Mouse (Mus musculus): ENCODE data around the gene Hist1h2be. TPM values are rescaled to one million over a fixed set of nuclear protein-coding genes. Genes with fewer than 3 reads are reported as not detected.
"Not testable (repeated sequence)": the region's sequence is repeated elsewhere in the genome, so short reads cannot be mapped to it uniquely, and the experiment has no call there.

Gene Hist1h2be
- polyA plus RNA-seq, 1 experiment from 2014 or later = 3.6 TPM

DNA sequence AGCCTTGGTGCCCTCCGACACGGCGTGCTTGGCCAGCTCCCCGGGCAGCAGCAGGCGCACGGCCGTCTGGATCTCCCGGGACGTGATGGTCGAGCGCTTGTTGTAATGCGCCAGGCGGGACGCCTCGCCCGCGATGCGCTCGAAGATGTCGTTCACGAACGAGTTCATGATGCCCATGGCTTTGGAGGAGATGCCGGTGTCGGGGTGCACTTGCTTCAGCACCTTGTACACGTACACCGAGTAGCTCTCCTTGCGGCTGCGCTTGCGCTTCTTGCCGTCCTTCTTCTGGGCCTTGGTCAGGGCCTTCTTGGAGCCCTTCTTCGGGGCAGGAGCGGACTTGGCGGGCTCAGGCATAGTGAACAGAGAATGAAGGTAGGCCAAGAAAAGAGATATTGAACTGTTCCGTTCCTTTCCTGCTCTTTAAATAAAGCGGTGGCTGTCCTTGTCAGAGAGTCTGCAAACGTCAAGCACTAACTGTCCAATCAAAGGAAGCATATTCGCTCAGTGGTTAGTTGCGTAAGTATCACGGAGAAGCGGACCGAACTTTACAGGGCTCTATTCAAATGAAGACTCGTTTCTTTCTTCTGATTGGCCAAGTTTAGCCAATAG lies 77.8 kb downstream of the Hist1h2be start, which contains the start of gene Hist1h2bh:
Gene Hist1h2bh, minus strand, starts transcription at position 394 of the 609 bp plus-strand sequence.
- ATAC-seq (ENCODE audit: insufficient number of reproducible peaks, low FRiP score, low TSS enrichment, low read depth) = peak; percentile 93
- H3K27me3 ChIP-seq; H3K9me3 ChIP-seq (replicated peaks); H3K36me3 ChIP-seq; H3K4me1 ChIP-seq: not testable (repeated sequence)
- Histone ChIP-seq H3K4me3 (replicated peaks) (peak within 1 kb of the TSS; percentile 50), H3K9ac (peak within 1 kb of the TSS; percentile 39), H3K27ac (replicated peaks) (peak within 1 kb of the TSS; percentile 95), H3K4me2 (replicated peaks) (peak within 1 kb of the TSS; percentile 70)
- WGBS = under 1% methylated on average over 38 of the region's 42 CpGs

DNA sequence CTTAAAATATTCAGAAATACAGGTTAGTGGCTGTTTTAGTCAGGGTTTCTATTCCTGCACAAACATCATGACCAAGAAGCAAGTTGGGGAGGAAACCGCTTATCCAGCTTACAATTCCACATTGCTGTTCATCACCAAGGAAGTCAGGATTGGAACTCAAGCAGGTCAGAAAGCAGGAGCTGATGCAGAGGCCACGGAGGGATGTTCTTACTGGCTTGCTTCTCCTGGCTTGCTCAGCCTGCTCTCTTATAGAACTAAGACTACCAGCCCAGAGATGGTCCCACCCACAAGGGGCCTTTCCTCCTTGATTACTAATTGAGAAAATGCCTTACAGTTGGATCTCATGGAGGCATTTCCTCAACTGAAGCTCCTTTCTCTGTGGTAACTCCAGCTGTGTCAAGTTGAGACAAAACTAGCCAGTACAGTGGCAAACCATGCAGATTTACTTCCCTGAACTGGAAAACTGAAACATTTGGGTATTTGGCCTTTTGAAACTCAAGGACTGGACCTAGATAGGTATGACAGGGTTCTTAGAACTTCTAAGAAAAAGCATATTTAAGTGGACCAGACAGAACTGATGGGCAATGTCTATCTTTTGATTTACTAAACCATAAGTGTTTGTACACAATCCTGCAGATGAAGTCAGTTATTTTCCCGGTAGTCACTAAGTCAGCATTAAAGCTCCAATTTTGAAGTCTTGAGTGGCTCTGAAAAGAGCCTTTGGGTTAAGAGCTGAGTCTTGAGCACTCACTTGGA lies 78.5 kb downstream of the Hist1h2be start:
- H3K4me1 ChIP-seq = not testable (repeated sequence)

DNA sequence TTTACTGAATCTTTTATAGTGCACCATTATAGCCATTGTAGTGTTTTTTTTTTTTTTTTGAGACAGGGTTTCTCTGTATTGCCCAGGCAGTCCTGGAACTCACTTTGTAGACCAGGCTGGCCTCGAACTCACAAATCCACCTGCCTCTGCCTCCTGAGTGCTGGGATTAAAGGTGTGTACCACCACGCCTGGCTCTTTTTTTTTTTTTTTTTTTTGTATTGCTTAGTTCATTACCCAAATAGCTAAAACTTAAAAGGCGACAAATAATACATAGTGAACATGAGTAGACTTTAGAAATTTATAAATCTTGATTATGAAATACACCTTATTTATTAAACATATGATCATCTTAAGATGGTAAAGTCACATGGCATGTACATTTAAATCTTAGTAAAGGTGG lies 79.4 kb downstream of the Hist1h2be start:
- H3K4me3 ChIP-seq (replicated peaks) = no peak overlapping the region
- no peaks in the 10 kb centered on the region for H3K36me3 ChIP-seq
- H3K27ac ChIP-seq (replicated peaks) = no peak overlapping the region
- H3K27me3 ChIP-seq = no peaks in the 10 kb centered on the region
- H3K4me2 ChIP-seq (replicated peaks) = no peak overlapping the region
- WGBS = 86% methylated on average over 3 of the region's 3 CpGs
- H3K9ac ChIP-seq = no peak overlapping the region
- peaks cover 6% of the 10 kb centered on the region; the same call in 1 of the 2 replicates for H3K4me1 ChIP-seq
- H3K9me3 ChIP-seq (replicated peaks) = no peaks in the 10 kb centered on the region
- ATAC-seq (ENCODE audit: insufficient number of reproducible peaks, low FRiP score, low TSS enrichment, low read depth) = no peak

More for the DNA sequence above, 78.5 kb downstream of the Hist1h2be start:
- not testable (repeated sequence) for H3K9me3 ChIP-seq (replicated peaks); H3K27me3 ChIP-seq; ATAC-seq (ENCODE audit: insufficient number of reproducible peaks, low FRiP score, low TSS enrichment, low read depth); H3K36me3 ChIP-seq
- Histone ChIP-seq H3K4me2 (replicated peaks) (peak overlapping the region; percentile 70), H3K9ac (peak overlapping the region; percentile 39), H3K4me3 (replicated peaks) (peak overlapping the region; percentile 50), H3K27ac (replicated peaks) (peak overlapping the region; percentile 87)
- 3% methylated on average over 3 of the region's 3 CpGs for WGBS

DNA sequence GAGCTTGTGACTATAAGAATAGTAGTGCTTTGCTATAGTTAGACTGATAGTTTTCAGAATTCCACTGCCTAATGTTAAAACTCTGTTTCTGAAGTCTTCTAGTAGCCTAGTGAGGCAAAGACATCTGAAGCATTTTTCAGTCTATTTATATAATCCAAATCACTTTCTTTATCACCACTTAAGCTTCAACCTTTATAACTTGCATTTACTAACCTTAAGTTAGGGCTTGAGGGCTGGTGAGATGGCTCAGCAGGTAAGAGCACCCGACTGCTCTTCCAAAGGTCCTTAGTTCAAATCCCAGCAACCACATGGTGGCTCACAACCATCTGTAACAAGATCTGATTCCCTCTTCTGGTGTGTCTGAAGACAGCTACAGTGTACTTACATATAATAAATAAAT lies 81.1 kb downstream of the Hist1h2be start:
- peaks cover 13% of the 10 kb centered on the region; the same call in 1 of the 2 replicates for H3K4me1 ChIP-seq
- not testable (repeated sequence) for ATAC-seq (ENCODE audit: insufficient number of reproducible peaks, low FRiP score, low TSS enrichment, low read depth); H3K9me3 ChIP-seq (replicated peaks); H3K4me3 ChIP-seq (replicated peaks); H3K27ac ChIP-seq (replicated peaks); H3K9ac ChIP-seq; H3K4me2 ChIP-seq (replicated peaks); H3K36me3 ChIP-seq; H3K27me3 ChIP-seq
- WGBS = 81% methylated on average over 1 of the region's 1 CpGs

DNA sequence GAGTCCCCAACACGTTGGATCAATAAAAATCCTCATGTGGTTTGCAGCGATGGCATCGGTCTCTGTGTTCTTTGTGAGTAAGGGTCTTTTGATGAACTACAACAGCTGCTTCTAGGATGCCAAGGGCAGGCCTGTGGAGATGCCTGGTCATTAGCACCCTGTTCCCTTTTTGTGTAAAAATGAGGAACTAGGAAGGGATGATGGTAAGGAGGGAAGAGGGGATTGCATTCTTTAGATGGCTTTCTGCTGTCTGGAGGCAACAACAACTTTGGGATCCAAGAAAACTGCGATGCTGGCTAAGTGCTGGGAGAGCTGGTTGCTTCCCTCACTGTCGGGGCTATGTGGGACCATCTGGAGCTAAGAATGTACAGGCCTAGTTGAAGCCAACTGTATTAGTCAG lies 82.7 kb downstream of the Hist1h2be start:
- WGBS = 51% methylated on average over 5 of the region's 5 CpGs

DNA sequence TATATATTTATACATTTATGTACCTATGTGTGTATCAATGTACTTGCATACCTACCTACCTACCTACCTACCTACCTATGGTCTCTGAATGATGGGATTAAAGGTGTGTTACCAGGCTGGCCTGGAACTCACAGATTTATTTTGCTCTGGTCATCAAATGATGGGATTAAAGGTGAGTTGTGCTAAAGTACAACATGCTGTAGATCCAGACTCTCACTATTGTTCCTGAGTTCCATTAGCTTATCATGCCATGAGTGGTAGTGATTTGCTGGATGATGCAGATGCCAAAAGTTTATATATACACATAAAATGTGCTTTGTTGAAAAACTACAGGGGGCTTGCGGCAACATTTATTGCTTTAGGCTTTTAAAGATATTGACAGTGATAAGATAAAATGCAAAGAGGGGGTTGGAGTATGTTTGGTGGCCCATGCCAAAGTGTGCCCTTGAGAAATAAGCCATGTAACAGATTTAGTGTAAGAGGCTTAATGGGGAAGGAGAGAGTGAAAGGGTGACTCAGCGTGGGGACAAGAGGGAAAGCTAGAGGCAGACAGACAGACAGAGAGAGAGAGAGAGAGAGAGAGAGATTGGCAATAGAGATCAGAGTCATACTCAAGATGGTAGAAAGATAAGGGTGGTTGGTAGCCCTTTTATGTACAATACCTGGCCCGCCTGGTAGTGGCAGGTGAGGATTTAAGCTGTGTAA lies 83.8 kb downstream of the Hist1h2be start:
- 75% methylated on average over 3 of the region's 3 CpGs for WGBS
- H3K4me3 ChIP-seq (replicated peaks) = peak overlapping the region; percentile 61; the same call in 1 of the 2 replicates
- peak overlapping the region; percentile 72; the same call in 1 of the 2 replicates for H3K4me2 ChIP-seq (replicated peaks)
- no peak for ATAC-seq (ENCODE audit: insufficient number of reproducible peaks, low FRiP score, low TSS enrichment, low read depth)
- H3K9ac ChIP-seq = no peak overlapping the region
- no peaks in the 10 kb centered on the region for H3K9me3 ChIP-seq (replicated peaks)
- no peaks in the 10 kb centered on the region for H3K27me3 ChIP-seq
- peaks cover 27% of the 10 kb centered on the region for H3K4me1 ChIP-seq
- no peak overlapping the region for H3K27ac ChIP-seq (replicated peaks)
- no peaks in the 10 kb centered on the region for H3K36me3 ChIP-seq

More for the DNA sequence above, 82.7 kb downstream of the Hist1h2be start:
- Histone ChIP-seq H3K4me2 (replicated peaks) (no peak overlapping the region), H3K27ac (replicated peaks) (no peak overlapping the region), H3K27me3 (no peaks in the 10 kb centered on the region), H3K4me3 (replicated peaks) (no peak overlapping the region), H3K4me1 (peaks cover 21% of the 10 kb centered on the region), H3K9ac (no peak overlapping the region), H3K36me3 (no peaks in the 10 kb centered on the region), H3K9me3 (replicated peaks) (no peaks in the 10 kb centered on the region)
- no peak for ATAC-seq (ENCODE audit: insufficient number of reproducible peaks, low FRiP score, low TSS enrichment, low read depth)

DNA sequence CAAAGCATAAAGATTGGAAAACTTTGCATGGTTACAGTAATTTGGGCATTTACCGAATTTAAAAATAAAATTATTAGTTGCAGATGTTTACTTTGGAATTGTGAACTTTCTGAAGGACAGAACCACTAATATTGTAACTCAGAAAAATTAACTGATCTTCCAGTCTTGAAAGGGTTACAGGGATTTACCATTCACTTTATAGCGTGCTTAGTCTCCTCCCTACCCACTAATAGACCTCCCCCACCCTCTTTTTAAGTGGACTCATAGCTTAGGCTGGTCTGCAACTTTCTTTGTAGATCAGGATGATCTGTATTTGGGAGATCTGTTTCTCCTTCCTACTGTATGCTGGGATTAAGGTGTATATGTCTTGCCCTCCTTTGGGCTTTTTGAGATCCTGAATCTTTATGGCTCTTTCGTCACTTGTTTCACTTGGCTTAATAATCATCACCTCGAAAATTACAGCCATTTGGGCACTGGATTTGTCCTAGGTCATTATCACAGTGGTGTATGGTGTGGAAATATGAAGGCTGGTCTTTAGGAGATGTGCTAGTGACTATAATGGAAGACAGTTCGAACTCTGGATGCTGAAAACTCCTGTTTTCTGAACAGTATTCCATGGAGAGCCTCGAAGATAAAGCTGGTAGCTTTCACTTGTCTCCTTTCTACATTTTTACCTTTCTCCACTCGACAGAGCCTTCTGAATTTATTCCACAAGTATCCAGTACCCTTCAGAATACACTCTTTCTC lies 84.7 kb downstream of the Hist1h2be start:
- peak overlapping the region; percentile 63 for H3K27ac ChIP-seq (replicated peaks)
- no peak for ATAC-seq (ENCODE audit: insufficient number of reproducible peaks, low FRiP score, low TSS enrichment, low read depth)
- WGBS = 19% methylated on average over 7 of the region's 7 CpGs
- H3K27me3 ChIP-seq = no peaks in the 10 kb centered on the region
- H3K4me1 ChIP-seq = peaks cover 29% of the 10 kb centered on the region
- H3K4me3 ChIP-seq (replicated peaks) = peak overlapping the region; percentile 61
- no peaks in the 10 kb centered on the region for H3K36me3 ChIP-seq
- H3K9ac ChIP-seq = peak overlapping the region; percentile 12; the same call in 1 of the 2 replicates
- no peaks in the 10 kb centered on the region for H3K9me3 ChIP-seq (replicated peaks)
- peak overlapping the region; percentile 72 for H3K4me2 ChIP-seq (replicated peaks)

DNA sequence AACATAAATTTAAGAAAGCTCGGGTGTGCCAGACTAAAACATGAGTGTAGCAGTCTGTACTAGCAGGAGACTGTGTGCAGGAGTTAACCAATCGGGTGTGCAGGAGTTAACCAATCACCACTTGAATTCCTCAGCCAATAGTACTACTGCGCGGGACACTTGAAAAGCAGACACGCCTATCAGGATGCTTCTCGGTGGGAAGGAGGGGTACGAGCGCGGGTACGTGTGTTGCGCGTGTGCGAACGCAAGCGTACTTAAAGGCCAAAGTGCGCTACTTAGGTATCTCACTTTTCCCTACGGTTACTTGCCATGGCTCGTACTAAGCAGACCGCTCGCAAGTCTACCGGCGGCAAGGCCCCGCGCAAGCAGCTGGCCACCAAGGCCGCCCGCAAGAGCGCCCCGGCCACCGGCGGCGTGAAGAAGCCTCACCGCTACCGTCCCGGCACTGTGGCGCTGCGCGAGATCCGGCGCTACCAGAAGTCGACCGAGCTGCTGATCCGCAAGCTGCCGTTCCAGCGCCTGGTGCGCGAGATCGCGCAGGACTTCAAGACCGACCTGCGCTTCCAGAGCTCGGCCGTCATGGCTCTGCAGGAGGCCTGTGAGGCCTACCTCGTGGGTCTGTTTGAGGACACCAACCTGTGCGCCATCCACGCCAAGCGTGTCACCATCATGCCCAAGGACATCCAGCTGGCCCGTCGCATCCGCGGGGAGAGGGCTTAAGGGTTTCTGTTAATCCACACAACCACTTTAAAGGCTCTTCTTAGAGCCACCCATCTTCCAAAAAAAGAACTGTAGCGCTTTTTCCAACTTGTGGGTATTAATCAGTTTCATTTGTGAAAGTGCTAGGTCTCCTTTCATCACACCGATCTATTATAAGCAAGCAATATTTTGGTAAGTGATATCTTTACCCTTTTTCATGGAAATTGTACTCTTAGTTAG lies 85.5 kb downstream of the Hist1h2be start, which contains the start of gene Hist1h3g:
Gene Hist1h3g, plus strand, starts transcription at position 286 of the 939 bp plus-strand sequence.
- H3K4me2 ChIP-seq (replicated peaks) = peak within 1 kb of the TSS; percentile 72
- H3K9ac ChIP-seq = peak within 1 kb of the TSS; percentile 35
- not testable (repeated sequence) for H3K36me3 ChIP-seq; H3K27me3 ChIP-seq; H3K9me3 ChIP-seq (replicated peaks)
- WGBS = under 1% methylated on average over 47 of the region's 62 CpGs
- peaks cover 29% of the 10 kb centered on the region for H3K4me1 ChIP-seq
- peak within 1 kb of the TSS; percentile 92 for H3K27ac ChIP-seq (replicated peaks)
- peak; percentile 90 for ATAC-seq (ENCODE audit: insufficient number of reproducible peaks, low FRiP score, low TSS enrichment, low read depth)
- H3K4me3 ChIP-seq (replicated peaks) = peak within 1 kb of the TSS; percentile 61

DNA sequence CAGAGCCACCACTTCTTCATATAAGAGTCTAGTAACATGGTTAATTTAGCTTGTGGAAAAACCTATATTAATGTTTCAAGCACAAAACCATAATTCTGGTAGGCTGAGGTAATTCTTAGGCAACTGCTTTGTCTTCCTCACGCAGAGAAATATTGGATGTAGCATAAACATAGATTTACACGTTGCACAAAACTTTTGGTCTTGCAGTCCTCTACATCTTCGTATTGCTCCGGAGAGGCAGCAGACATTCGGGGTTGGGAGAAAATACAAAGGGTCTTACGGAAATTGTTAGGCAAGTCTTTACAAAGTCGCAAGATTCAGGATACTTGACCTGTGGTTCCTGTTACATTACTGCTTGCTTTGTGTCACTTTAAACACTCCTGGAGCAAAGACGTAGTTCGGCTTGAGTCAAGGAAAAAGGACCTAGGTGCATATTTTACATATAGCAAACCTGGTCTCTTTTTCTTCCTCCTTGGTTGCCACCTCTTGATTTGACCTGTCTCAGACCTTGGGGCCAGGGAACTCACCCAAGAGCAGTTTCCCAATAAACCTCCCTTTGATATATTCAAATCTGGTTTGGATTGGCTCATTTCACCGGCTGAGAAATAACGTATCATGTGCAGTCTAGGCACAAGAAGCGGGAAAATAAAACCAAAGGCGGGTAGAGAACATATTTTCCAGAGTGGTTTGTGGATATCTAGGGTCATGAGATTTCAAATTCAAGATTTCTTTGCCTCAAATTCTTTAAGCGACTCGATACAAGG lies 86.4 kb downstream of the Hist1h2be start:
- peaks cover 29% of the 10 kb centered on the region for H3K4me1 ChIP-seq
- H3K27me3 ChIP-seq = no peaks in the 10 kb centered on the region
- under 1% methylated on average over 15 of the region's 15 CpGs for WGBS
- peak overlapping the region; percentile 26; the same call in 1 of the 2 replicates for H3K9ac ChIP-seq
- no peak for ATAC-seq (ENCODE audit: insufficient number of reproducible peaks, low FRiP score, low TSS enrichment, low read depth)
- peak overlapping the region; percentile 61 for H3K4me3 ChIP-seq (replicated peaks)
- no peaks in the 10 kb centered on the region for H3K9me3 ChIP-seq (replicated peaks)
- H3K36me3 ChIP-seq = no peaks in the 10 kb centered on the region
- peak overlapping the region; percentile 92 for H3K27ac ChIP-seq (replicated peaks)
- peak overlapping the region; percentile 72 for H3K4me2 ChIP-seq (replicated peaks)

Data from embryonic facial prominence, embryonic 15.5 days (tissue).